Mouse (Mus musculus): ENCODE results near the gene Gpm6b. TPM values are rescaled to one million over a fixed set of nuclear protein-coding genes. Genes with fewer than 3 reads are reported as not detected.

The Gpm6b gene
- total RNA-seq, 2 experiments from 2014 or later = 10.0 to 10.1 TPM

- intact Hi-C loops (cut with DNase I) = loop anchor here (5.0 kb wide), 1 partner anchor 121 kb away; the partner anchor contains the start of gene Gemin8
- DNase-seq = no peak
Observed at GRCm38 (mm10) chrX:166293465-166293864, 54.8 kb downstream of the Gpm6b start.

GRCm38 (mm10) chrX:166302791-166303190, 64.1 kb downstream of the Gpm6b start:
- intact Hi-C loops (cut with DNase I) = no loop called here
- no peak for DNase-seq

GRCm38 (mm10) chrX:166304355-166304754, 65.6 kb downstream of the Gpm6b start:
- intact Hi-C loops (cut with DNase I) = no loop called here
- no peak for DNase-seq

GRCm38 (mm10) chrX:166307437-166308222, 68.9 kb downstream of the Gpm6b start:
- no peak for DNase-seq
- intact Hi-C loops (cut with DNase I) = no loop called here

GRCm38 (mm10) chrX:166308798-166309197, 70.1 kb downstream of the Gpm6b start:
- intact Hi-C loops (cut with DNase I) = no loop called here
- DNase-seq = no peak

GRCm38 (mm10) chrX:166315251-166315650, 76.5 kb downstream of the Gpm6b start:
- no peak for DNase-seq
- intact Hi-C loops (cut with DNase I) = no loop called here

- intact Hi-C loops (cut with DNase I) = no loop called here
- DNase-seq = no peak
Observed at GRCm38 (mm10) chrX:166316552-166317375, 78.1 kb downstream of the Gpm6b start.

- no peak for DNase-seq
- intact Hi-C loops (cut with DNase I) = no loop called here
Observed at GRCm38 (mm10) chrX:166317376-166317679, 78.6 kb downstream of the Gpm6b start.

- intact Hi-C loops (cut with DNase I) = no loop called here
- DNase-seq = no peak
Observed at GRCm38 (mm10) chrX:166323226-166323625, 84.5 kb downstream of the Gpm6b start.

GRCm38 (mm10) chrX:166327621-166328020, 88.9 kb downstream of the Gpm6b start:
- no peak for DNase-seq
- intact Hi-C loops (cut with DNase I) = no loop called here

- intact Hi-C loops (cut with DNase I) = no loop called here
- DNase-seq = no peak
Observed at GRCm38 (mm10) chrX:166328219-166328901, 89.6 kb downstream of the Gpm6b start.

GRCm38 (mm10) chrX:166328904-166329451, 90.3 kb downstream of the Gpm6b start:
- DNase-seq = no peak
- intact Hi-C loops (cut with DNase I) = no loop called here

- intact Hi-C loops (cut with DNase I) = no loop called here
Observed at GRCm38 (mm10) chrX:166334516-166335136, 95.9 kb downstream of the Gpm6b start.

GRCm38 (mm10) chrX:166338353-166338752, 99.6 kb downstream of the Gpm6b start:
- intact Hi-C loops (cut with DNase I) = no loop called here
- DNase-seq = no peak

More at GRCm38 (mm10) chrX:166334516-166335136, 95.9 kb downstream of the Gpm6b start:
- no peak for DNase-seq

- DNase-seq = no peak
- intact Hi-C loops (cut with DNase I) = no loop called here
Observed at GRCm38 (mm10) chrX:166338784-166339520, 100.2 kb downstream of the Gpm6b start.

GRCm38 (mm10) chrX:166339911-166340310, 101.2 kb downstream of the Gpm6b start:
- intact Hi-C loops (cut with DNase I) = no loop called here
- no peak for DNase-seq

- intact Hi-C loops (cut with DNase I) = no loop called here
- no peak for DNase-seq
Observed at GRCm38 (mm10) chrX:166341795-166342194, 103.1 kb downstream of the Gpm6b start.

GRCm38 (mm10) chrX:166344228-166345015, 105.7 kb downstream of the Gpm6b start:
- intact Hi-C loops (cut with DNase I) = loop anchor here (5.0 kb wide), 1 partner anchor 308 kb away; no protein-coding TSS in a partner anchor
- DNase-seq = peak in 1 of 2 experiments; percentile 2

GRCm38 (mm10) chrX:166348086-166348485, 109.4 kb downstream of the Gpm6b start:
- intact Hi-C loops (cut with DNase I) = loop anchor here (5.0 kb wide), 1 partner anchor 304 kb away; no protein-coding TSS in a partner anchor

More at GRCm38 (mm10) chrX:166348086-166348485, 109.4 kb downstream of the Gpm6b start:
- no peak for DNase-seq

Measured in heart, postnatal 14 days (tissue).